Mouse (Mus musculus) heart, postnatal 0 days (tissue): ENCODE measurements around the gene Rasal1. TPM values are rescaled to one million over a fixed set of nuclear protein-coding genes. Genes with fewer than 3 reads are reported as not detected.

Experiments
- ATAC-seq: fragments of 200-750 bp; cut with Nextera tagmentation; 2 replicates; pipeline ENCODE4 v1.8.0; 2017; ENCODE audit warnings: low read depth, moderate number of reproducible peaks, moderate library complexity; ENCODE audit not compliant: insufficient read depth
- DNase-seq: peaks from one replicate; pipeline ENCODE4 v3.0.0-alpha.2; 2016; ENCODE audit warnings: low spot score
- H3K27ac ChIP-seq: fragments of 300-500 bp; sonication (generic); 2 replicates; pipeline ENCODE4 v1.5.1; 2014; ENCODE audit warnings: low read depth, mild to moderate bottlenecking
- H3K27me3 ChIP-seq: fragments of 300-500 bp; sonication (generic); 2 replicates; pipeline ENCODE4 v1.6.1; 2014; ENCODE audit warnings: low read length, mixed read lengths; ENCODE audit not compliant: control insufficient read depth, insufficient read depth
- H3K36me3 ChIP-seq: fragments of 300-500 bp; sonication (generic); replicated peaks from 2 replicates; pipeline ENCODE4 v1.6.1; 2014; ENCODE audit warnings: low read length, mixed read lengths; ENCODE audit not compliant: control insufficient read depth, insufficient read depth
- H3K4me1 ChIP-seq: fragments of 300-500 bp; sonication (generic); 2 replicates; pipeline ENCODE4 v1.6.1; 2014; ENCODE audit warnings: antibody characterized with exemption; ENCODE audit not compliant: control insufficient read depth, insufficient read depth
- H3K4me2 ChIP-seq: fragments of 300-500 bp; sonication (generic); 2 replicates; pipeline ENCODE4 v1.6.1; 2014; ENCODE audit warnings: low read depth, mild to moderate bottlenecking, low read length, moderate library complexity
- H3K4me3 ChIP-seq: fragments of 300-500 bp; sonication (generic); 2 replicates; pipeline ENCODE4 v1.5.1; 2014; ENCODE audit warnings: low read depth, low read length
- H3K9ac ChIP-seq: fragments of 300-500 bp; sonication (generic); replicated peaks from 2 replicates; pipeline ENCODE4 v1.6.1; 2014; ENCODE audit warnings: low read depth, low read length, mixed read lengths
- H3K9me3 ChIP-seq: fragments of 300-500 bp; sonication (generic); replicated peaks from 2 replicates; pipeline ENCODE4 v1.6.1; 2016; ENCODE audit warnings: low read length; ENCODE audit not compliant: control insufficient read depth
- CTCF ChIP-seq: IDR thresholded peaks from 2 replicates; pipeline ENCODE4 v1.5.1; 2016; ENCODE audit warnings: antibody characterized with exemption, control low read depth, low read depth
- EP300 ChIP-seq: IDR thresholded peaks from 2 replicates; pipeline ENCODE4 v1.6.1; 2016; ENCODE audit warnings: antibody characterized with exemption, low read depth
- WGBS: fragments of 180-500 bp; shearing (Covaris S2); extraction: QIAGEN DNeasy Blood & Tissue Kit; methylation state at CpG from one replicate; pipeline ENCODE4 v1.1.7; 2014; 5-methylcytosine and 5-hydroxymethylcytosine counted together
- polyA plus RNA-seq: library from polyadenylated mRNA; unstranded; fragments of >200 nt; fragmentation: Nextera tagmentation; extraction: Ambion mirVana; gene quantifications from 2 replicates; pipeline ENCODE4 v1.2.1, GENCODE M21; 2015
- total RNA-seq: library from RNA; depleted of rRNA; stranded (reverse); fragments of >200 nt; gene quantifications from 2 replicates; pipeline ENCODE4 v1.2.3, GENCODE M21; 2014; ENCODE audit warnings: low replicate concordance

Gene Rasal1
- total and polyA plus RNA-seq, 2 experiments from 2014 or later: not detected

GRCm38 (mm10) chr5:120628624-120629023 lies 20.0 kb upstream of the Rasal1 start:
- Histone ChIP-seq H3K36me3 (peaks cover 40% of the 10 kb centered on the region), H3K9me3 (0 out of 2 replicates have a peak, but pooled peaks cover 5% of the 10 kb centered on the region), H3K4me1 (no peaks in the 10 kb centered on the region), H3K4me2 (no peak overlapping the region), H3K9ac (no peak overlapping the region), H3K27ac (no peak overlapping the region), H3K4me3 (no peak overlapping the region), H3K27me3 (peaks cover 6% of the 10 kb centered on the region)
- TF ChIP-seq CTCF: no peak
- no peak for TF ChIP-seq EP300
- DNase-seq (no peak), ATAC-seq (no peak)
- WGBS: 38% methylated on average over 7 of the region's 7 CpGs

GRCm38 (mm10) chr5:120631128-120631527 lies 17.5 kb upstream of the Rasal1 start:
- TF ChIP-seq EP300: no peak
- Histone ChIP-seq H3K4me1 (no peaks in the 10 kb centered on the region), H3K9ac (no peak overlapping the region), H3K9me3 (0 out of 2 replicates have a peak, but pooled peaks cover 9% of the 10 kb centered on the region), H3K4me3 (peak overlapping the region; percentile 14; the same call in 1 of the 2 replicates), H3K27ac (no peak overlapping the region), H3K4me2 (peak overlapping the region; percentile 46), H3K27me3 (peaks cover 6% of the 10 kb centered on the region), H3K36me3 (peaks cover 15% of the 10 kb centered on the region)
- ATAC-seq (no peak), DNase-seq (no peak)
- 5% methylated on average over 29 of the region's 29 CpGs for WGBS

- 0 out of 2 replicates have a peak, but pooled peaks cover 9% of the 10 kb centered on the region for H3K9me3 ChIP-seq
- WGBS: 86% methylated on average over 5 of the region's 5 CpGs
- no peak overlapping the region for H3K9ac ChIP-seq
- H3K4me3 ChIP-seq: no peak overlapping the region
- H3K36me3 ChIP-seq: peaks cover 7% of the 10 kb centered on the region
- ATAC-seq: no peak
- H3K4me2 ChIP-seq: no peak overlapping the region
- no peak for TF ChIP-seq CTCF
- no peak for TF ChIP-seq EP300
- H3K4me1 ChIP-seq: no peaks in the 10 kb centered on the region
- no peak for DNase-seq
- H3K27ac ChIP-seq: no peak overlapping the region
- peaks cover 6% of the 10 kb centered on the region for H3K27me3 ChIP-seq
Measured at GRCm38 (mm10) chr5:120631892-120632291, 16.7 kb upstream of the Rasal1 start.

GRCm38 (mm10) chr5:120634131-120634530 lies 14.5 kb upstream of the Rasal1 start, which contains the start of gene Cfap73:
Gene Cfap73 (minus strand): TSS chr5:120634235.
- H3K27me3 ChIP-seq: peaks cover 6% of the 10 kb centered on the region

GRCm38 (mm10) chr5:120634860-120635259 lies 13.8 kb upstream of the Rasal1 start:
- DNase-seq (no peak), ATAC-seq (no peak)
- 61% methylated on average over 5 of the region's 5 CpGs for WGBS
- Histone ChIP-seq H3K4me1 (no peaks in the 10 kb centered on the region), H3K27ac (no peak overlapping the region), H3K36me3 (no peaks in the 10 kb centered on the region), H3K9ac (no peak overlapping the region), H3K4me2 (no peak overlapping the region), H3K27me3 (peaks cover 6% of the 10 kb centered on the region), H3K4me3 (no peak overlapping the region), H3K9me3 (0 out of 2 replicates have a peak, but pooled peaks cover 9% of the 10 kb centered on the region)
- TF ChIP-seq EP300: no peak
- no peak for TF ChIP-seq CTCF

More at GRCm38 (mm10) chr5:120634131-120634530, 14.5 kb upstream of the Rasal1 start, which contains the start of gene Cfap73:
- Histone ChIP-seq H3K4me1 (no peaks in the 10 kb centered on the region), H3K27ac (no peak within 1 kb of the TSS), H3K9ac (no peak within 1 kb of the TSS), H3K4me3 (no peak within 1 kb of the TSS), H3K4me2 (no peak within 1 kb of the TSS), H3K9me3 (0 out of 2 replicates have a peak, but pooled peaks cover 9% of the 10 kb centered on the region), H3K36me3 (no peaks in the 10 kb centered on the region)
- no peak for ATAC-seq
- WGBS: 34% methylated on average over 9 of the region's 9 CpGs
- no peak for TF ChIP-seq EP300
- TF ChIP-seq CTCF: no peak
- DNase-seq: no peak

GRCm38 (mm10) chr5:120635633-120636032 lies 13.0 kb upstream of the Rasal1 start:
- no peak for TF ChIP-seq EP300
- TF ChIP-seq CTCF: no peak
- ATAC-seq: no peak
- no peak for DNase-seq
- Histone ChIP-seq H3K27me3 (no peaks in the 10 kb centered on the region), H3K4me1 (no peaks in the 10 kb centered on the region), H3K36me3 (no peaks in the 10 kb centered on the region), H3K9ac (no peak overlapping the region), H3K27ac (no peak overlapping the region), H3K9me3 (0 out of 2 replicates have a peak, but pooled peaks cover 9% of the 10 kb centered on the region), H3K4me3 (no peak overlapping the region), H3K4me2 (no peak overlapping the region)
- 79% methylated on average over 5 of the region's 5 CpGs for WGBS
